Mouse (Mus musculus) erythroblast, embryonic 14.5 days (primary cell): ENCODE results near the gene Rnf8.

Source experiments
- GATA1 ChIP-seq: IDR thresholded peaks from 2 replicates; pipeline ENCODE4 v1.6.1; 2012; ENCODE audit warnings: low read length, inconsistent platforms, mixed read lengths
- TAL1 ChIP-seq: IDR thresholded peaks from 3 replicates; pipeline ENCODE4 v1.6.1; 2012; ENCODE audit warnings: low read length, inconsistent platforms, mixed read lengths

GRCm38 (mm10) chr17:29642219-29642618 lies 27.6 kb downstream of the Rnf8 start:
- no peak for TF ChIP-seq TAL1
- TF ChIP-seq GATA1: no peak
